Mouse (Mus musculus): ENCODE measurements around the gene Atf3. TPM values are rescaled to one million over a fixed set of nuclear protein-coding genes. Genes with fewer than 3 reads are reported as not detected.

Atf3 gene
- polyA plus RNA-seq, 1 experiment from 2014 or later: 1.9 TPM

DNA sequence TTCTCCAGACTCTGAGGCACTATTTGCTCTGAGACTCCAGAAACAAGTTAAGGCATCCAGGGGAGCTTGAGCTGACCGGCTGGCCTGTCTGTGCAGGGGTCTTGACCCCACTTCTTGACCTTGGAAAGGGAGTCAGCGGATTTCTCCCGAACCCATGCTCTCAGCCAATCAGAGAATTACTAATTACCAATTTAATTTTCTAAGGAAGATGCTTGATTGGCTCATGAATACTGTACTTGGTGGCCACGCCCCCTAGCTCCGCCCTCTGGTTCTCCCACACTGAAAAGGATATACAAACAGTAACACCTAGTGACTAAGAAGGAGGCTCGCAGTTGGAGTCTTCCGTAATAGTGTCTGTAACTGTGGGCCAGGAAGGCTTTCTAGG is 31.5 kb downstream of the Atf3 start:
- H3K4me1 ChIP-seq (replicated peaks): peaks cover 41% of the 10 kb centered on the region
- 6% methylated on average over 7 of the region's 7 CpGs for whole genome bisulfite sequencing
- peaks cover 81% of the 10 kb centered on the region for H3K27me3 ChIP-seq
- H3K36me3 ChIP-seq: no peaks in the 10 kb centered on the region
- peak overlapping the region; percentile 98 for H3K4me2 ChIP-seq
- no peak for ATAC-seq (ENCODE audit: insufficient number of reproducible peaks, insufficient read depth, low FRiP score, low TSS enrichment, low read depth)
- no peak overlapping the region for H3K27ac ChIP-seq
- peak overlapping the region; percentile 57; the same call in 1 of the 2 replicates for H3K4me3 ChIP-seq (replicated peaks)
- no peak overlapping the region for H3K9ac ChIP-seq (replicated peaks)
- H3K9me3 ChIP-seq: no peaks in the 10 kb centered on the region

DNA sequence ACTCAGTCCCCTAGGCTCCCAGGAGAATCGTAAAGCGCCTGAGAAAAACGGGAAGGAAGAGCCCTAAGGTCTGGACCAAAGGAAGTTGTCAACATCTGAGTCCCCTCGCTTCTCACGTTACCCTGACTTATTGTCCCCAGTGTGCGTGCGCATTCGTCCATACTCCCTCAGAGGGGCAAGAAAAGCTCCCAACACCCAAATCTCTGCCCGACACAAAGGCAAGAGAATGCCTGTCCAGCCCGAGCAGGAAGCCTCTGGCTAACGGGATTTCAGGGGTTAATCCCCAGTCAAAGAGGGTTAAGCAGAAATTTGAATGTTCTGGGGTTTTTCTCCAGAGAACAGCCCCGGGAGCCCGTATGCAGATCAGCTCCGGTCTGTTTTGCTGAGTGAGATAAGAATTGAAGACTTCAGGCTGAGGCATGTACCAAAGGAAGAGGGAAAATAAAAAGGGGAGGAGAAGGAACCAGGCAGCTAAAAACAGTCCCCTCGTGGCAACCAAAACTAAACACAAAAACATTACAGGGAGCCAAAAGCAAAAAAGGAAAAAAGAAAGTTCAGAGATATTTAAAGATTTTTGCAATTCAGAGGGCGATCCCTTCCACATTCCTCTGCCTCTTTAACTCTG is 32.0 kb downstream of the Atf3 start:
- H3K27me3 ChIP-seq: peaks cover 86% of the 10 kb centered on the region

GRCm38 (mm10) chr1:191184841-191185251 is 33.0 kb downstream of the Atf3 start:
- no peak for ATAC-seq (ENCODE audit: insufficient number of reproducible peaks, insufficient read depth, low FRiP score, low TSS enrichment, low read depth)
- H3K9me3 ChIP-seq: no peaks in the 10 kb centered on the region
- H3K9ac ChIP-seq (replicated peaks): no peak overlapping the region; the same call in 1 of the 2 replicates
- 1% methylated on average over 22 of the region's 22 CpGs for WGBS
- H3K4me3 ChIP-seq (replicated peaks): peak overlapping the region; percentile 57
- H3K4me1 ChIP-seq (replicated peaks): peaks cover 51% of the 10 kb centered on the region
- H3K27ac ChIP-seq: no peak overlapping the region
- H3K4me2 ChIP-seq: peak overlapping the region; percentile 98
- H3K36me3 ChIP-seq: no peaks in the 10 kb centered on the region
- peaks cover 87% of the 10 kb centered on the region for H3K27me3 ChIP-seq

More for the DNA sequence above, 32.0 kb downstream of the Atf3 start:
- 1% methylated on average over 16 of the region's 16 CpGs for WGBS
- peak overlapping the region; percentile 12; the same call in 1 of the 2 replicates for H3K9ac ChIP-seq (replicated peaks)
- H3K4me2 ChIP-seq: peak overlapping the region; percentile 98
- H3K27ac ChIP-seq: no peak overlapping the region
- H3K9me3 ChIP-seq: no peaks in the 10 kb centered on the region
- H3K4me1 ChIP-seq (replicated peaks): peaks cover 43% of the 10 kb centered on the region
- H3K4me3 ChIP-seq (replicated peaks): peak overlapping the region; percentile 57
- H3K36me3 ChIP-seq: no peaks in the 10 kb centered on the region
- no peak for ATAC-seq (ENCODE audit: insufficient number of reproducible peaks, insufficient read depth, low FRiP score, low TSS enrichment, low read depth)

GRCm38 (mm10) chr1:191184066-191184815 is 33.6 kb downstream of the Atf3 start:
- peak overlapping the region; percentile 57 for H3K4me3 ChIP-seq (replicated peaks)
- peaks cover 82% of the 10 kb centered on the region for H3K27me3 ChIP-seq
- H3K4me1 ChIP-seq (replicated peaks): peaks cover 57% of the 10 kb centered on the region
- under 1% methylated on average over 42 of the region's 42 CpGs for WGBS
- peak overlapping the region; percentile 98 for H3K4me2 ChIP-seq
- no peaks in the 10 kb centered on the region for H3K36me3 ChIP-seq
- H3K27ac ChIP-seq: no peak overlapping the region
- ATAC-seq (ENCODE audit: insufficient number of reproducible peaks, insufficient read depth, low FRiP score, low TSS enrichment, low read depth): no peak
- no peaks in the 10 kb centered on the region for H3K9me3 ChIP-seq
- peak overlapping the region; percentile 37 for H3K9ac ChIP-seq (replicated peaks)

DNA sequence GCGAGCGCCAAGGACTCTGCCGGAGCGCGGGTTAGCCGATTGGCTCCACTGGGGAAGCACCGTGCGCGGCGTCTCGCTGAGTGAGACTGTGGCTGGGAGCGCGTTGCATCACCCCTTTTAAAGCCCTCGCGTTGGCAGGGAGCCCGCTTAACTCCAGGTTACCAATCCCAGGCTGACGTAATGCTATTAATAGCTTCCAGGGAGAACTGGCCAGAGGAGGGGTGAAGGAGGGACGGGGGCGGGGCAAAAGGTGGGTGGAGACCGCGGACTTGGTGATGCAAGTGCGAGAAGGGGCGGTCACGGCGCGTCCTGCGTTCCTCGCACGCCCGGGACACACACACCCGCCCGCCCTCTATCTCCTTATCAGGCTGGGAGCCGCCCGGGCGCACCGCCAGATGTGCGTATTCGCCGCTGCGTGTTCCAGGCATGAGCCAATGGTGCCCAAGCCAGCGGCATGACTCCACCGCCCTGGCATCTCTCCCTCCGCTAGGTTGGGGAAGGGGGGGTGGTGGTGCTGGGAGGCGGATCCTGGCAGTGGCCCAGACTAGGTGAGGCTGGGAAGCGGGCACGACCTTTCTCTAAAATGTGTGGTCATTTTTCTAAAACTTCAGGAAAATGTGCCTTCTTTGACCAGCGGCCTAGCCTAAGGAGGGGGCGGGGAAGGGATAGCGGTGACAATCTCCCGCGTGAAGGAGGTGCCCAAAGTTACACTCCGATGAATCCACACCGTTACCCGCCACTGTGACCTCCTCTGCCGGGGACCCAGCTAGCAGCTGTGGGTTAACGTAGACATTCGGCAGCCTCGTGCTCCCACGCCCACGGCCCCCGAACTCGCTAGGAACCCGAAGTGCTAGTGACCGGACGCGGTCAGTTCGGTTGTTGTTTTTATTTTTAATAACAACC is 34.4 kb downstream of the Atf3 start:
- peak; percentile 77 for ATAC-seq (ENCODE audit: insufficient number of reproducible peaks, insufficient read depth, low FRiP score, low TSS enrichment, low read depth)
- H3K27ac ChIP-seq: peak overlapping the region; percentile 31; the same call in 1 of the 2 replicates
- peaks cover 75% of the 10 kb centered on the region for H3K27me3 ChIP-seq
- H3K4me3 ChIP-seq (replicated peaks): peak overlapping the region; percentile 57
- no peaks in the 10 kb centered on the region for H3K36me3 ChIP-seq
- H3K4me2 ChIP-seq: peak overlapping the region; percentile 98
- no peaks in the 10 kb centered on the region for H3K9me3 ChIP-seq
- under 1% methylated on average over 67 of the region's 67 CpGs for WGBS
- H3K9ac ChIP-seq (replicated peaks): peak overlapping the region; percentile 55
- peaks cover 65% of the 10 kb centered on the region for H3K4me1 ChIP-seq (replicated peaks)

DNA sequence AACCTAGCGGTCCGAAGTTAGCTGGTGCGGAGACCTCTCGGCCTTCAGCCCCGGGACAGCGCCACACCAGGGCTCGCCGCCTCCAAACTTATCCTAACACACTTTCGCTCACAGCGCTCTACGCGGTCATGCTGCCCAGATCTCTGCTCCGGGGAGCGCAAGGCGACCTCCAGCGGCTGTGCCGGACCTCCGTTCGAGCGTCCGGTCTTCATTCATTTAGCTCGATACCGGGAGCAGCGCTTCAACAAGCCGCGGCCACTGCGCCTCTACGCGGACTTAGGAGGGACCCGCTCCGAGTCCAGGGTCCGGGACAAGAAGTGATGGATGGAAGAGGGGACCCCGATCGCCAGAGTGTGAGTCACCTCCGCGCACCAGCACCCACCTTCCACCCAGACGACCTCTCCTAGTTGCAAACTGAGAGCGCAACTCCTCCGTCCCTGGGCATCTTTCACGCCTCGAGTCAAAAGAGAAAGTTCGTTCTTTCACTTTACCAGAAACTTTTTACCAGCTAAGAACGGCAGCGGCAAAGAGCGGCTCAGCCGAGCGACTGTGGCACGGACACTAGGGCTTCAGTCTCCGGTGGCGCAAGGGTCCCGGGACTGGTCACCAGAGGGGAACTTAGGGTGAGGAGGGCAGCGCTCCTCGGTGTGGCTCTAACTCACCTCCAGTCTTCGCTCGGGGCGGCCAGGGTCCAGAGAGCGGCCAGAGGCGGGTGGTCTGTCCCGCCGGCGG is 35.2 kb downstream of the Atf3 start:
- H3K4me1 ChIP-seq (replicated peaks): peaks cover 73% of the 10 kb centered on the region
- peak overlapping the region; percentile 31; the same call in 1 of the 2 replicates for H3K27ac ChIP-seq
- peak overlapping the region; percentile 98 for H3K4me2 ChIP-seq
- H3K36me3 ChIP-seq: no peaks in the 10 kb centered on the region
- H3K27me3 ChIP-seq: peaks cover 68% of the 10 kb centered on the region
- no peak for ATAC-seq (ENCODE audit: insufficient number of reproducible peaks, insufficient read depth, low FRiP score, low TSS enrichment, low read depth)
- peak overlapping the region; percentile 57 for H3K4me3 ChIP-seq (replicated peaks)
- peak overlapping the region; percentile 55 for H3K9ac ChIP-seq (replicated peaks)
- under 1% methylated on average over 61 of the region's 61 CpGs for WGBS
- no peaks in the 10 kb centered on the region for H3K9me3 ChIP-seq

DNA sequence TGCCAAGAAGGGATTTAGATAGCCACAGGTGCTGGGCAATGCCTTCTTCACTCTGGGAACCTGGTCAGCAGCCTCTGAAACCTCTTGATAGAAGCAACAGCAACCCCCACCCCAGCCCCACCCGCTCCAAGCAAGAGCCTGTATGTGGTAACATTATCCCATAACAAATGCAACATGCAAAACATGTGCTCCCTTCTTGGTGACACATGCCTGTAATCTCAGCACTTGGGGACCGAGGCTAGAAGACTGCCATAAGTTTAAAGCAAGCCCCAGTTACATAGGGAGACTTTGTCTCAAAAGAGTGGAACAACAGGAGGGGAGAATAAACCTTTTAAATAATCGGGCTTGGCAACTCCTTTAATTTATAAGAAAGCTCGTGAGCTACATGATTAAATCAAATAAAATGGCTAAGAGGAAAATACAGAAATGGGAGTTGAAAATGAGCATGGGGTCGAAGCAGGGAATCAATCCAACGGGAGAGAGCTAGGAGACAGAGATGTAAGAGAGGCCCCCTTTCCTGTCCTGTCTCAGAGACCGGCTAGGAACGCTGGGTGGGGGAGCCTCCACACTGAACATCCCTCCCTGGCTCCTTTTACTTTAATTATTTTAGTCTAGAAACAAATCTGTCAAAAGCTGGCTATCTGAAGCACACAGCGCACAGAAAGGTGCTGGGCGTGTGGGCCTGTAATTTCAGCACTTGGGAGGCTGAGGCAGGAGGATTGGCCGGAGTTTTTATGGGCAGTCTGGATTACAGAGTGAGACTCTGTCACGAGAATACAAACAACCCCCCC is 36.2 kb downstream of the Atf3 start:
- Histone ChIP-seq H3K4me1 (replicated peaks) (peaks cover 81% of the 10 kb centered on the region), H3K36me3 (no peaks in the 10 kb centered on the region), H3K27me3 (peaks cover 65% of the 10 kb centered on the region), H3K27ac (no peak overlapping the region), H3K9ac (replicated peaks) (no peak overlapping the region), H3K4me2 (peak overlapping the region; percentile 98), H3K4me3 (replicated peaks) (peak overlapping the region; percentile 57), H3K9me3 (no peaks in the 10 kb centered on the region)
- 51% methylated on average over 12 of the region's 12 CpGs for WGBS
- no peak for ATAC-seq (ENCODE audit: insufficient number of reproducible peaks, insufficient read depth, low FRiP score, low TSS enrichment, low read depth)

DNA sequence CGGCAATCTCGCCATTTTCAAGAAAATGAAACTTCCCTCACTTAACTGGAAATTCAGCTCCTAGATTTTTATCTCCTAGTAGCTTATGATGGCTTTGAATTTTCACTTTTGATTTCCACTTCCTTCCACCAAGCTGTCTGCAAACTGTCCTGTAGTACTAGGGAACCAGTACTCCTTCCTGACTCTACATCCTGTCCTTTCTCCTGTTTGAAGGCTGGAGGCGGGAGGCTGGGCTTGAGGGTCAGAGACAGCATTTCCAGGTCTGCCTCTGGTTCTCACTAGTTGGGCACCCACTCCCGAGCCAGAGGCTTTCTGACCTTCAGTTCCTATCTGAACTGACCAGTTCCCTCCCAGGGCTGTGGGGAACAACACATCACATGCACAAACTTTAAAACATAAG is 37.4 kb downstream of the Atf3 start:
- Histone ChIP-seq H3K9me3 (no peaks in the 10 kb centered on the region), H3K27ac (no peak overlapping the region), H3K4me1 (replicated peaks) (peaks cover 68% of the 10 kb centered on the region), H3K4me2 (0 out of 2 replicates have a peak overlapping the region, but pooled peaks have one; percentile 17), H3K36me3 (no peaks in the 10 kb centered on the region), H3K27me3 (peaks cover 60% of the 10 kb centered on the region), H3K9ac (replicated peaks) (no peak overlapping the region), H3K4me3 (replicated peaks) (no peak overlapping the region)
- 60% methylated on average over 4 of the region's 4 CpGs for WGBS
- ATAC-seq (ENCODE audit: insufficient number of reproducible peaks, insufficient read depth, low FRiP score, low TSS enrichment, low read depth): no peak

GRCm38 (mm10) chr1:191179846-191180245 is 38.0 kb downstream of the Atf3 start:
- Histone ChIP-seq H3K9me3 (no peaks in the 10 kb centered on the region), H3K4me3 (replicated peaks) (no peak overlapping the region), H3K4me1 (replicated peaks) (peaks cover 63% of the 10 kb centered on the region), H3K36me3 (no peaks in the 10 kb centered on the region), H3K27me3 (peaks cover 55% of the 10 kb centered on the region), H3K4me2 (0 out of 2 replicates have a peak overlapping the region, but pooled peaks have one; percentile 17), H3K9ac (replicated peaks) (no peak overlapping the region), H3K27ac (no peak overlapping the region)
- WGBS: 13% methylated on average over 2 of the region's 2 CpGs
- no peak for ATAC-seq (ENCODE audit: insufficient number of reproducible peaks, insufficient read depth, low FRiP score, low TSS enrichment, low read depth)
